Mouse (Mus musculus) MEL (cell line): ENCODE results near the gene Kcnk2. TPM values are rescaled to one million over a fixed set of nuclear protein-coding genes. Genes with fewer than 3 reads are reported as not detected.
"Not testable (repeated sequence)": the region's sequence is repeated elsewhere in the genome, so short reads cannot be mapped to it uniquely, and the experiment has no call there.

Source experiments
- DNase-seq: peaks from one replicate; pipeline ENCODE4 v3.0.0; 2011; ENCODE audit warnings: low read depth, low spot score
- H3K27ac ChIP-seq: 2 replicates; pipeline ENCODE4 v1.5.1; 2012; ENCODE audit warnings: low read depth, mild to moderate bottlenecking, control low read depth, low read length, moderate library complexity; ENCODE audit not compliant: control insufficient read depth
- H3K27me3 ChIP-seq, 2 experiments: fragments of 150-350 bp in 1 of 2; sonication (generic) in 1 of 2; 2 replicates each; pipeline ENCODE4 v1.6.1; 2012; ENCODE audit warnings: low read length in 2 of 2, mild to moderate bottlenecking in 2 of 2, improper control_type of control experiment in 1 of 2, moderate library complexity in 1 of 2; ENCODE audit not compliant: insufficient read depth in 2 of 2, control insufficient read depth in 1 of 2
- H3K36me3 ChIP-seq, 2 experiments: 2 replicates each; pipeline ENCODE4 v1.6.1; 2012 to 2014; ENCODE audit warnings: low read length in 2 of 2, improper control_type of control experiment in 1 of 2, inconsistent platforms in 1 of 2, mild to moderate bottlenecking in 1 of 2; ENCODE audit not compliant: insufficient read depth in 2 of 2, control insufficient read depth in 1 of 2
- H3K4me1 ChIP-seq, 2 experiments: fragments of 150-350 bp in 1 of 2; sonication (generic) in 1 of 2; 2 replicates each; pipeline ENCODE4 v1.6.1; 2012; ENCODE audit warnings: low read length in 2 of 2, improper control_type of control experiment in 1 of 2, mild to moderate bottlenecking in 1 of 2; ENCODE audit not compliant: insufficient read depth in 2 of 2, control insufficient read depth in 1 of 2
- H3K4me3 ChIP-seq, 2 experiments: fragments of 150-350 bp in 1 of 2; sonication (generic) in 1 of 2; 2 replicates each; pipeline ENCODE4 v1.5.1; 2012; ENCODE audit warnings: low read depth in 2 of 2, low read length in 2 of 2, mild to moderate bottlenecking in 2 of 2, moderate library complexity in 2 of 2, control low read depth in 1 of 2, improper control_type of control experiment in 1 of 2; ENCODE audit not compliant: control insufficient read depth in 1 of 2, insufficient read depth in 1 of 2
- H3K79me2 ChIP-seq: 2 replicates; pipeline ENCODE4 v1.6.1; 2012; ENCODE audit warnings: mild to moderate bottlenecking, low read length, moderate library complexity; ENCODE audit not compliant: control insufficient read depth, poor library complexity, insufficient read depth
- H3K9ac ChIP-seq: 2 replicates; pipeline ENCODE4 v1.6.1; 2012; ENCODE audit warnings: low read depth, mild to moderate bottlenecking, control low read depth, low read length, moderate library complexity; ENCODE audit not compliant: control insufficient read depth, poor library complexity, severe bottlenecking
- H3K9me3 ChIP-seq: fragments of 150-350 bp; sonication (generic); replicated peaks from 2 replicates; pipeline ENCODE4 v1.6.1; 2012; ENCODE audit warnings: mild to moderate bottlenecking, low read length, improper control_type of control experiment, moderate library complexity; ENCODE audit not compliant: insufficient read depth
- CHD1 ChIP-seq: IDR thresholded peaks from 2 replicates; pipeline ENCODE4 v1.6.1; 2012; ENCODE audit warnings: low read depth, mild to moderate bottlenecking, inconsistent platforms, low read length, improper control_type of control experiment
- CTCF ChIP-seq, 3 experiments: IDR thresholded peaks in 2 of 3; conservative IDR thresholded peaks in 1 of 3; 2 replicates each; pipeline ENCODE4 v1.5.1; 2011 to 2012; ENCODE audit warnings: low read length in 3 of 3, low read depth in 2 of 3, mild to moderate bottlenecking in 2 of 3, improper control_type of control experiment in 1 of 3, inconsistent platforms in 1 of 3, mixed read lengths in 1 of 3, moderate library complexity in 1 of 3; ENCODE audit not compliant: control insufficient read depth in 1 of 3, insufficient read depth in 1 of 3, poor library complexity in 1 of 3, severe bottlenecking in 1 of 3
- E2F4 ChIP-seq: IDR thresholded peaks from 2 replicates; pipeline ENCODE4 v1.6.1; 2011; ENCODE audit warnings: low read depth, low read length, improper control_type of control experiment, borderline replicate concordance
- ETS1 ChIP-seq: IDR thresholded peaks from 2 replicates; pipeline ENCODE4 v1.6.1; 2012; ENCODE audit warnings: low read depth, mild to moderate bottlenecking, inconsistent platforms, low read length, improper control_type of control experiment, moderate library complexity
- GABPA ChIP-seq: IDR thresholded peaks from 2 replicates; pipeline ENCODE4 v1.6.1; 2012; ENCODE audit warnings: low read depth, mild to moderate bottlenecking, inconsistent platforms, low read length, improper control_type of control experiment, moderate library complexity
- MAX ChIP-seq: IDR thresholded peaks from 2 replicates; pipeline ENCODE4 v1.6.1; 2011; ENCODE audit warnings: low read length, improper control_type of control experiment
- MAZ ChIP-seq: IDR thresholded peaks from 2 replicates; pipeline ENCODE4 v1.6.1; 2012; ENCODE audit warnings: low read depth, mild to moderate bottlenecking, inconsistent platforms, low read length, improper control_type of control experiment
- MXI1 ChIP-seq: IDR thresholded peaks from 2 replicates; pipeline ENCODE4 v1.6.1; 2011; ENCODE audit warnings: mild to moderate bottlenecking, low read depth, low read length, improper control_type of control experiment
- POLR2A ChIP-seq, 2 experiments: IDR thresholded peaks; 2 replicates each; pipeline ENCODE4 v1.6.1; 2011 to 2012; ENCODE audit warnings: low read length in 2 of 2, mild to moderate bottlenecking in 2 of 2, control low read depth in 1 of 2, improper control_type of control experiment in 1 of 2, low read depth in 1 of 2, moderate library complexity in 1 of 2; ENCODE audit not compliant: control insufficient read depth in 1 of 2, insufficient read depth in 1 of 2, poor library complexity in 1 of 2
- SIN3A ChIP-seq: IDR thresholded peaks from 2 replicates; pipeline ENCODE4 v1.6.1; 2012; ENCODE audit warnings: low read length, improper control_type of control experiment, inconsistent platforms
- SMC3 ChIP-seq: IDR thresholded peaks from 2 replicates; pipeline ENCODE4 v1.6.1; 2011; ENCODE audit warnings: low read depth, low read length, improper control_type of control experiment
- TAL1 ChIP-seq: IDR thresholded peaks from 2 replicates; pipeline ENCODE4 v1.6.1; 2012; ENCODE audit warnings: mild to moderate bottlenecking, inconsistent platforms, low read length, moderate library complexity, mixed read lengths
- UBTF ChIP-seq: IDR thresholded peaks from 2 replicates; pipeline ENCODE4 v1.6.1; 2012; ENCODE audit warnings: low read depth, mild to moderate bottlenecking, inconsistent platforms, low read length, improper control_type of control experiment, moderate library complexity, borderline replicate concordance; ENCODE audit not compliant: insufficient read depth
- USF2 ChIP-seq, 2 experiments: IDR thresholded peaks; 2 replicates each; pipeline ENCODE4 v1.6.1; 2011 to 2012; ENCODE audit warnings: improper control_type of control experiment in 2 of 2, low read length in 2 of 2, borderline replicate concordance in 1 of 2, inconsistent platforms in 1 of 2, low read depth in 1 of 2, mild to moderate bottlenecking in 1 of 2; ENCODE audit not compliant: insufficient read depth in 1 of 2
- ZNF384 ChIP-seq: IDR thresholded peaks from 2 replicates; pipeline ENCODE4 v1.6.1; 2012; ENCODE audit warnings: low read depth, mild to moderate bottlenecking, inconsistent platforms, low read length, improper control_type of control experiment
- polyA plus RNA-seq, 2 experiments: library from polyadenylated mRNA; stranded (reverse) in 1 of 2; unstranded in 1 of 2; fragments of >175 nt in 1 of 2; fragments of >200 nt in 1 of 2; gene quantifications; 2 replicates each; pipeline versions ENCODE4 v1.2.1 to v1.2.4; 2012; ENCODE audit warnings: low replicate concordance in 2 of 2, low read depth in 1 of 2; ENCODE audit not compliant: insufficient read length in 2 of 2, insufficient read depth in 1 of 2, missing spikeins in 1 of 2
- total RNA-seq: library from RNA; depleted of rRNA; stranded (reverse); fragments of 300-350 nt; gene quantifications from 2 replicates; pipeline ENCODE4 v1.2.3, GENCODE M21; 2012

The Kcnk2 gene
- total and polyA plus RNA-seq, 3 experiments = not detected

GRCm38 (mm10) chr1:189253631-189254030, 148.4 kb downstream of the Kcnk2 start:
- H3K79me2 ChIP-seq = no peaks in the 10 kb centered on the region
- no peak for DNase-seq
- no peak overlapping the region for H3K4me3 ChIP-seq
- no peak overlapping the region for H3K9ac ChIP-seq
- H3K4me1 ChIP-seq = no peaks in the 10 kb centered on the region
- no peaks in the 10 kb centered on the region for H3K36me3 ChIP-seq
- no peak overlapping the region for H3K27ac ChIP-seq
- H3K27me3 ChIP-seq = no peaks in the 10 kb centered on the region
- no peaks in the 10 kb centered on the region for H3K9me3 ChIP-seq
- TF ChIP-seq ETS1 = no peak
- no peak for TF ChIP-seq CHD1
- TF ChIP-seq SIN3A = no peak
- no peak for TF ChIP-seq E2F4
- no peak for TF ChIP-seq MAZ
- TF ChIP-seq ZNF384 = no peak
- no peak for TF ChIP-seq USF2 (IDR thresholded peaks at IDR 0.05; ENCODE audit: borderline replicate concordance in 1 of 2, insufficient read depth in 1 of 2, low read depth in 1 of 2, low read length in 2 of 2)
- no peak for TF ChIP-seq POLR2A (IDR thresholded peaks at IDR 0.05; ENCODE audit: control insufficient read depth in 1 of 2, insufficient read depth in 1 of 2, low read depth in 1 of 2, low read length in 2 of 2, poor library complexity in 1 of 2)
- no peak for TF ChIP-seq MAX
- TF ChIP-seq GABPA = no peak
- TF ChIP-seq, all 39 proteins: peak for 0

GRCm38 (mm10) chr1:189253207-189253606, 148.9 kb downstream of the Kcnk2 start:
- Histone ChIP-seq H3K9ac (no peak overlapping the region), H3K36me3 (no peaks in the 10 kb centered on the region), H3K4me1 (no peaks in the 10 kb centered on the region), H3K9me3 (no peaks in the 10 kb centered on the region), H3K79me2 (no peaks in the 10 kb centered on the region), H3K27me3 (no peaks in the 10 kb centered on the region), H3K27ac (no peak overlapping the region), H3K4me3 (no peak overlapping the region)
- DNase-seq = peak; percentile 16
- TF ChIP-seq CTCF (IDR thresholded peaks at IDR 0.05 in 2 of 3, conservative IDR thresholded peaks at IDR 0.05 in 1 of 3; ENCODE audit: control insufficient read depth in 1 of 3, insufficient read depth in 1 of 3, low read depth in 2 of 3, low read length in 3 of 3, poor library complexity in 1 of 3, severe bottlenecking in 1 of 3) = peak; percentile 2 to 31 (median 31); a peak in 3 of 6 replicates
- TF ChIP-seq TAL1 = no peak
- TF ChIP-seq UBTF = no peak
- no peak for TF ChIP-seq MXI1
- TF ChIP-seq SMC3 = peak; percentile 19; the same call in 1 of the 2 replicates

- DNase-seq, H3K27me3 ChIP-seq, H3K27ac ChIP-seq, H3K36me3 ChIP-seq, H3K4me3 ChIP-seq, H3K79me2 ChIP-seq, H3K9ac ChIP-seq, H3K9me3 ChIP-seq, H3K4me1 ChIP-seq: not testable (repeated sequence)
Observed at GRCm38 (mm10) chr1:189243206-189243605, 158.9 kb downstream of the Kcnk2 start.
